Mouse (Mus musculus): ENCODE measurements around the gene Cplx3. TPM values are rescaled to one million over a fixed set of nuclear protein-coding genes. Genes with fewer than 3 reads are reported as not detected.

Gene Cplx3
- polyA plus RNA-seq, 1 experiment = 0.47 TPM

GRCm38 (mm10) chr9:57566846-57567245, 39.2 kb downstream of the Cplx3 start:
- Histone ChIP-seq H3K27ac (ENCODE audit: insufficient read depth, low read depth, low read length) (peak overlapping the region; percentile 32; the same call in 1 of the 2 replicates), H3K4me1 (ENCODE audit: control insufficient read depth, insufficient read depth, low read length) (peaks cover 55% of the 10 kb centered on the region), H3K36me3 (ENCODE audit: control insufficient read depth, insufficient read depth, low read length) (peaks cover 2% of the 10 kb centered on the region; the same call in 1 of the 2 replicates), H3K4me3 (ENCODE audit: insufficient read depth, low read depth, low read length) (no peak overlapping the region), H3K27me3 (replicated peaks; ENCODE audit: control insufficient read depth, insufficient read depth, low read length) (no peaks in the 10 kb centered on the region)
- peak; percentile 77 for TF ChIP-seq CTCF (conservative IDR thresholded peaks at IDR 0.05; ENCODE audit: insufficient read depth, insufficient read length, low read depth, low read length)
- TF ChIP-seq POLR2A (IDR thresholded peaks at IDR 0.05; ENCODE audit: low read depth, low read length) = no peak
- 32% methylated on average over 8 of the region's 8 CpGs for WGBS
- peak; percentile 93 for DNase-seq

GRCm38 (mm10) chr9:57565741-57566221, 40.3 kb downstream of the Cplx3 start:
- peak; percentile 52 for DNase-seq
- TF ChIP-seq POLR2A (IDR thresholded peaks at IDR 0.05; ENCODE audit: low read depth, low read length) = no peak
- TF ChIP-seq CTCF (conservative IDR thresholded peaks at IDR 0.05; ENCODE audit: insufficient read depth, insufficient read length, low read depth, low read length) = no peak
- peak overlapping the region; percentile 89 for H3K27ac ChIP-seq (ENCODE audit: insufficient read depth, low read depth, low read length)
- WGBS = 20% methylated on average over 10 of the region's 10 CpGs
- H3K4me1 ChIP-seq (ENCODE audit: control insufficient read depth, insufficient read depth, low read length) = peaks cover 56% of the 10 kb centered on the region
- H3K36me3 ChIP-seq (ENCODE audit: control insufficient read depth, insufficient read depth, low read length) = peaks cover 2% of the 10 kb centered on the region; the same call in 1 of the 2 replicates
- no peak overlapping the region for H3K4me3 ChIP-seq (ENCODE audit: insufficient read depth, low read depth, low read length)
- no peaks in the 10 kb centered on the region for H3K27me3 ChIP-seq (replicated peaks; ENCODE audit: control insufficient read depth, insufficient read depth, low read length)

GRCm38 (mm10) chr9:57564609-57565008, 41.5 kb downstream of the Cplx3 start:
- TF ChIP-seq CTCF (conservative IDR thresholded peaks at IDR 0.05; ENCODE audit: insufficient read depth, insufficient read length, low read depth, low read length) = no peak
- no peak for TF ChIP-seq POLR2A (IDR thresholded peaks at IDR 0.05; ENCODE audit: low read depth, low read length)
- Histone ChIP-seq H3K27ac (ENCODE audit: insufficient read depth, low read depth, low read length) (no peak overlapping the region), H3K36me3 (ENCODE audit: control insufficient read depth, insufficient read depth, low read length) (peaks cover 2% of the 10 kb centered on the region; the same call in 1 of the 2 replicates), H3K4me3 (ENCODE audit: insufficient read depth, low read depth, low read length) (no peak overlapping the region), H3K27me3 (replicated peaks; ENCODE audit: control insufficient read depth, insufficient read depth, low read length) (no peaks in the 10 kb centered on the region), H3K4me1 (ENCODE audit: control insufficient read depth, insufficient read depth, low read length) (peaks cover 56% of the 10 kb centered on the region)
- peak; percentile 89 for DNase-seq
- 27% methylated on average over 6 of the region's 6 CpGs for WGBS

GRCm38 (mm10) chr9:57562896-57563372, 43.1 kb downstream of the Cplx3 start:
- Histone ChIP-seq H3K4me1 (ENCODE audit: control insufficient read depth, insufficient read depth, low read length) (peaks cover 46% of the 10 kb centered on the region), H3K36me3 (ENCODE audit: control insufficient read depth, insufficient read depth, low read length) (no peaks in the 10 kb centered on the region), H3K27ac (ENCODE audit: insufficient read depth, low read depth, low read length) (peak overlapping the region; percentile 92), H3K4me3 (ENCODE audit: insufficient read depth, low read depth, low read length) (peak overlapping the region; percentile 33; the same call in 1 of the 2 replicates), H3K27me3 (replicated peaks; ENCODE audit: control insufficient read depth, insufficient read depth, low read length) (no peaks in the 10 kb centered on the region)
- no peak for TF ChIP-seq POLR2A (IDR thresholded peaks at IDR 0.05; ENCODE audit: low read depth, low read length)
- TF ChIP-seq CTCF (conservative IDR thresholded peaks at IDR 0.05; ENCODE audit: insufficient read depth, insufficient read length, low read depth, low read length) = no peak
- WGBS = 13% methylated on average over 4 of the region's 4 CpGs
- DNase-seq = peak; percentile 79

- peak overlapping the region; percentile 77 for H3K4me3 ChIP-seq (ENCODE audit: insufficient read depth, low read depth, low read length)
- peaks cover 37% of the 10 kb centered on the region for H3K4me1 ChIP-seq (ENCODE audit: control insufficient read depth, insufficient read depth, low read length)
- DNase-seq = peak; percentile 91
- TF ChIP-seq POLR2A (IDR thresholded peaks at IDR 0.05; ENCODE audit: low read depth, low read length) = no peak
- H3K27ac ChIP-seq (ENCODE audit: insufficient read depth, low read depth, low read length) = peak overlapping the region; percentile 70
- H3K36me3 ChIP-seq (ENCODE audit: control insufficient read depth, insufficient read depth, low read length) = no peaks in the 10 kb centered on the region
- 37% methylated on average over 13 of the region's 13 CpGs for WGBS
- no peaks in the 10 kb centered on the region for H3K27me3 ChIP-seq (replicated peaks; ENCODE audit: control insufficient read depth, insufficient read depth, low read length)
Measured at GRCm38 (mm10) chr9:57561711-57562099, 44.4 kb downstream of the Cplx3 start.

GRCm38 (mm10) chr9:57560861-57561710, 45.0 kb downstream of the Cplx3 start, which contains the start of gene Scamp2:
Gene Scamp2 (plus strand): TSS chr9:57560943.
- DNase-seq = peak; percentile 97
- WGBS = under 1% methylated on average over 37 of the region's 37 CpGs

GRCm38 (mm10) chr9:57560263-57560662, 45.8 kb downstream of the Cplx3 start:
- no peak overlapping the region for H3K4me3 ChIP-seq (ENCODE audit: insufficient read depth, low read depth, low read length)

More at GRCm38 (mm10) chr9:57560861-57561710, 45.0 kb downstream of the Cplx3 start, which contains the start of gene Scamp2:
- Histone ChIP-seq H3K4me1 (ENCODE audit: control insufficient read depth, insufficient read depth, low read length) (peaks cover 34% of the 10 kb centered on the region), H3K27me3 (replicated peaks; ENCODE audit: control insufficient read depth, insufficient read depth, low read length) (no peaks in the 10 kb centered on the region), H3K4me3 (ENCODE audit: insufficient read depth, low read depth, low read length) (peak within 1 kb of the TSS; percentile 77), H3K36me3 (ENCODE audit: control insufficient read depth, insufficient read depth, low read length) (no peaks in the 10 kb centered on the region), H3K27ac (ENCODE audit: insufficient read depth, low read depth, low read length) (peak within 1 kb of the TSS; percentile 89)
- TF ChIP-seq POLR2A (IDR thresholded peaks at IDR 0.05; ENCODE audit: low read depth, low read length) = peak; percentile 75
- 0 out of 2 replicates have a peak, but pooled peaks have one; percentile 12 for TF ChIP-seq CTCF (conservative IDR thresholded peaks at IDR 0.05; ENCODE audit: insufficient read depth, insufficient read length, low read depth, low read length)

More at GRCm38 (mm10) chr9:57560263-57560662, 45.8 kb downstream of the Cplx3 start:
- no peak for DNase-seq
- Histone ChIP-seq H3K27me3 (replicated peaks; ENCODE audit: control insufficient read depth, insufficient read depth, low read length) (no peaks in the 10 kb centered on the region), H3K36me3 (ENCODE audit: control insufficient read depth, insufficient read depth, low read length) (no peaks in the 10 kb centered on the region), H3K4me1 (ENCODE audit: control insufficient read depth, insufficient read depth, low read length) (peaks cover 27% of the 10 kb centered on the region), H3K27ac (ENCODE audit: insufficient read depth, low read depth, low read length) (no peak overlapping the region)
- TF ChIP-seq POLR2A (IDR thresholded peaks at IDR 0.05; ENCODE audit: low read depth, low read length) = no peak
- no peak for TF ChIP-seq CTCF (conservative IDR thresholded peaks at IDR 0.05; ENCODE audit: insufficient read depth, insufficient read length, low read depth, low read length)
- 26% methylated on average over 7 of the region's 7 CpGs for WGBS
